Mouse (Mus musculus) liver, embryonic 16.5 days (tissue): ENCODE data around the gene Fam187b. TPM values are rescaled to one million over a fixed set of nuclear protein-coding genes. Genes with fewer than 3 reads are reported as not detected.
A peak's percentile ranks its signal among the peaks of the same experiment; 100 is the strongest.

Experiments used
- ATAC-seq: fragments of 200-750 bp; cut with Nextera tagmentation; 2 replicates; pipeline ENCODE4 v1.8.0; 2017; ENCODE audit warnings: low read depth, mild to moderate bottlenecking, moderate number of reproducible peaks, moderate library complexity
- H3K27ac ChIP-seq: fragments of 300-500 bp; sonication (generic); 2 replicates; pipeline ENCODE4 v1.5.1; 2014; ENCODE audit warnings: mild to moderate bottlenecking, low read length
- H3K27me3 ChIP-seq: fragments of 300-500 bp; sonication (generic); 2 replicates; pipeline ENCODE4 v1.6.1; 2014; ENCODE audit warnings: low read depth, low read length, mixed read lengths; ENCODE audit not compliant: control insufficient read depth, insufficient read depth
- H3K36me3 ChIP-seq: fragments of 300-500 bp; sonication (generic); 2 replicates; pipeline ENCODE4 v1.6.1; 2014; ENCODE audit warnings: mild to moderate bottlenecking; ENCODE audit not compliant: control insufficient read depth, insufficient read depth
- H3K4me1 ChIP-seq: fragments of 300-500 bp; sonication (generic); 2 replicates; pipeline ENCODE4 v1.6.1; 2014; ENCODE audit warnings: low read depth, low read length, mixed read lengths; ENCODE audit not compliant: control insufficient read depth
- H3K4me2 ChIP-seq: fragments of 300-500 bp; sonication (generic); 2 replicates; pipeline ENCODE4 v1.6.1; 2014; ENCODE audit warnings: low read depth, low read length, mixed read lengths
- H3K4me3 ChIP-seq: fragments of 300-500 bp; sonication (generic); 2 replicates; pipeline ENCODE4 v1.5.1; 2014; ENCODE audit warnings: low read depth, mild to moderate bottlenecking, low read length
- H3K9ac ChIP-seq: fragments of 300-500 bp; sonication (generic); 2 replicates; pipeline ENCODE4 v1.6.1; 2014; ENCODE audit warnings: low read depth, low read length
- H3K9me3 ChIP-seq: fragments of 300-500 bp; sonication (generic); replicated peaks from 2 replicates; pipeline ENCODE4 v1.6.1; 2016; ENCODE audit warnings: low read length; ENCODE audit not compliant: control insufficient read depth
- WGBS: fragments of 180-500 bp; shearing (Covaris S2); extraction: QIAGEN DNeasy Blood & Tissue Kit; methylation state at CpG from one replicate; pipeline ENCODE4 v1.1.7; 2014; ENCODE audit not compliant: insufficient replicate concordance; 5-methylcytosine and 5-hydroxymethylcytosine counted together
- polyA plus RNA-seq: library from polyadenylated mRNA; unstranded; fragments of >200 nt; fragmentation: Nextera tagmentation; extraction: Ambion mirVana; gene quantifications from 2 replicates; pipeline ENCODE4 v1.2.1, GENCODE M21; 2015

Fam187b gene
- polyA plus RNA-seq, 1 experiment from 2014 or later = 3.8 TPM

DNA sequence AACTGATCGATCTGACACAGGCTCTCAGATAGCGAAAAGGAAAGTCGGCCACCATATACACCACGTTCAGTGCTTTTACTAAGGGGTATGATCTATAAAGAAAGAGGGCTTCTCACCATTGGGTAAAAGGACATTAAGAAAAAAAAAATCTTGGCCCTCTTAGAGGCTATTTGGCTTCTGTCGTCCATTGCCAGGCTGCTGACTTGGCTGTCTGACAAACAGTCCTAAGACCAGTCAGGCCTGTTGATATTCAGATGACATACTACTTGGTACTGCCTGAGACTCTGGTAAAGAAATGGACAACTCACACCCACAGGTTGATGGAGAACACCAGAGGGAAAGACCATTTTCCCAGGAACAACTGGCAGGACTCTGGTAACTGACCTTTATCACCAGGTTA lies 39.4 kb downstream of the Fam187b start:
- Histone ChIP-seq H3K4me2 (no peak overlapping the region), H3K9ac (no peak overlapping the region), H3K4me3 (no peak overlapping the region), H3K27me3 (no peaks in the 10 kb centered on the region), H3K36me3 (no peaks in the 10 kb centered on the region), H3K9me3 (no peaks in the 10 kb centered on the region), H3K27ac (no peak overlapping the region), H3K4me1 (no peaks in the 10 kb centered on the region; the same call in 1 of the 2 replicates)
- 62% methylated on average over 5 of the region's 5 CpGs for WGBS
- ATAC-seq = no peak

DNA sequence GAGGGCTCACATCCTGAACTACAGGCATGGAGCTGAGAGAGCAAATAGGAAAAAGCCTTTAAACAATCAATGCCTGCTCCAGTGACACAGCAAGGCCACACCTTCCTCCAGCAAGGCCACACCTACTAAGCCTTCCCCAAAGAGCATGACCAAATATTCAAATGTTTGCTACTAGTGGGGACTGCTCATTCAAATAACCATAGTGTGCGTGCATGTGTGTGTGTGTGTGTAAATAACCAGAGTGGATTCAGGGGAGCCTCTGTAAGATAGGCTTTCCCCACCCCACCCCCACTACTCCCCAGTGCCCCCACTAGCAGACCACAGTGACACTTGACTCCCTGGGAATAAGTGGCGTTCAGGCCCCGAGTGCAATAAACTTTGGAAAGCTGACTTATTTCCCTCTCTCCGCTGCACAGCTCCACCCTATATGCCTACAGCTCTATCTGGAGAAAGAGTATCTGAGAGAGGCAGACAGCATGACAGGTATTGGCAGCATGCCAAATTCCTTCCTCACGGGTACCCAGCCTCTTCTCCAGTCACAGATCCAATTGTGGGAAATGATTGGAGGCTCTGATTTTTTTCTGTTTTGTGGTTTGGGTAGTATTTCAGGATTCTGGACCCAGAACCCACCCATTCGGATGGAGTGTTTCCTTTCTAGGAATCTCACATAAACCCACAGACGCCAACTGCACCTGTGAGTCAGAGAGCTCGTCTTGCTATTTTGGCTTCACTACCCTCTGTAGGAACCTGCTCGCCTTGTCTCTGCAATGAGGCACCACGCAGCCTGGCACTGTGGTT lies 43.7 kb downstream of the Fam187b start:
- Histone ChIP-seq H3K9ac (no peak overlapping the region), H3K4me3 (no peak overlapping the region), H3K36me3 (no peaks in the 10 kb centered on the region), H3K4me2 (no peak overlapping the region), H3K9me3 (no peaks in the 10 kb centered on the region), H3K27ac (no peak overlapping the region), H3K4me1 (no peaks in the 10 kb centered on the region; the same call in 1 of the 2 replicates), H3K27me3 (no peaks in the 10 kb centered on the region)
- WGBS = 36% methylated on average over 10 of the region's 10 CpGs
- ATAC-seq = peak; percentile 19; the same call in 1 of the 2 replicates

DNA sequence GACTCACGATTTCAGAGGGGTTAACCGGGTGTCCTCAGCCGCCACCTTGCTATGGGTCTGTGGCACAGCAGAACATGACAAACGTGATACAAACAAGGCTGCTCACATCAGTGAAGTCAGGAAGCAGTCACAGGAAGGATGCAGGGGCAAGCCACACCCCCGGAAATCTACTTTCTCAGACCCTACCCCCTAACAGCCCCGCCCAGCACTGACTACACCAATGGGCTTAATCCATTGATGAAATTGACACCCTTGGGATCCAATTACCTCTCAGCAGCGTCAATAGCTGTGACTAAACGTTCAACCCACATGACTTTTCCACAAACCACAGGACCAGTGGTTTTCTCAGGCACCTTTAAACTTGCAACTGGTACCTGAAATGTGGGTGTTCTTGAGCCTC lies 55.0 kb downstream of the Fam187b start:
- Histone ChIP-seq H3K4me2 (no peak overlapping the region), H3K4me1 (no peaks in the 10 kb centered on the region; the same call in 1 of the 2 replicates), H3K9me3 (no peaks in the 10 kb centered on the region), H3K27me3 (no peaks in the 10 kb centered on the region), H3K36me3 (no peaks in the 10 kb centered on the region), H3K4me3 (no peak overlapping the region), H3K27ac (no peak overlapping the region), H3K9ac (no peak overlapping the region)
- ATAC-seq = no peak
- 50% methylated on average over 8 of the region's 8 CpGs for WGBS

DNA sequence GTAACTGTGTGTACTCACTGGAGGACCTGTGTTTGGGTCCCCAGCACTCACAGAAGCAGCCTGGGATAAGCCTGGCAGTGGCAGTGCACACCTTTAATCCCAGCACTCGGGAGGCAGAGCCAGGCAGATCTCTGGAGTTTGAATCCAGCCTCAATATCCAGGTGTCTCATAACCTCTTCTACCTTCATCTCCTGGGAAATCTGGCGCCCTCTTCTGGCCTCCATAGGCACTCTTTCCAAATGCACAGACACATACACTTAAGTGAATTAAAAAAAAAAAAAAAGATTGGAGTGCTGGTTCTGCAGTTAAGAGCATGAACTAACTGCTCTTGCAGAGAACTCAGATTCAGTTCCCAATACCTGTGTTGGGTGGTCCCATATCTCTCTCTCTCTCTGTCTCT lies 57.1 kb downstream of the Fam187b start:
- no peaks in the 10 kb centered on the region for H3K9me3 ChIP-seq
- H3K27me3 ChIP-seq = no peaks in the 10 kb centered on the region
- WGBS = 64% methylated on average over 2 of the region's 2 CpGs
- ATAC-seq = no peak
- H3K4me3 ChIP-seq = no peak overlapping the region
- peaks cover 4% of the 10 kb centered on the region; the same call in 1 of the 2 replicates for H3K4me1 ChIP-seq
- H3K36me3 ChIP-seq = no peaks in the 10 kb centered on the region
- no peak overlapping the region for H3K4me2 ChIP-seq
- no peak overlapping the region for H3K9ac ChIP-seq
- H3K27ac ChIP-seq = no peak overlapping the region

- H3K4me2 ChIP-seq = no peak overlapping the region
- no peak overlapping the region for H3K27ac ChIP-seq
- H3K9ac ChIP-seq = no peak overlapping the region; the same call in 1 of the 2 replicates
- H3K36me3 ChIP-seq = no peaks in the 10 kb centered on the region
- no peak overlapping the region for H3K4me3 ChIP-seq
- 0 out of 2 replicates have a peak, but pooled peaks have one; percentile 19 for ATAC-seq
- no peaks in the 10 kb centered on the region for H3K9me3 ChIP-seq
- peaks cover 4% of the 10 kb centered on the region; the same call in 1 of the 2 replicates for H3K4me1 ChIP-seq
- no peaks in the 10 kb centered on the region for H3K27me3 ChIP-seq
- 35% methylated on average over 7 of the region's 7 CpGs for WGBS
Observed at GRCm38 (mm10) chr7:31031731-31032130, 58.1 kb downstream of the Fam187b start.

- no peaks in the 10 kb centered on the region for H3K36me3 ChIP-seq
- H3K27me3 ChIP-seq = no peaks in the 10 kb centered on the region
- ATAC-seq = peak; percentile 41; the same call in 1 of the 2 replicates
- H3K9me3 ChIP-seq = no peaks in the 10 kb centered on the region
- peaks cover 4% of the 10 kb centered on the region; the same call in 1 of the 2 replicates for H3K4me1 ChIP-seq
- WGBS = 33% methylated on average over 9 of the region's 9 CpGs
- peak overlapping the region; percentile 50; the same call in 1 of the 2 replicates for H3K27ac ChIP-seq
- no peak overlapping the region for H3K4me2 ChIP-seq
- no peak overlapping the region for H3K4me3 ChIP-seq
- H3K9ac ChIP-seq = no peak overlapping the region
Observed at GRCm38 (mm10) chr7:31033409-31034165, 60.0 kb downstream of the Fam187b start.

DNA sequence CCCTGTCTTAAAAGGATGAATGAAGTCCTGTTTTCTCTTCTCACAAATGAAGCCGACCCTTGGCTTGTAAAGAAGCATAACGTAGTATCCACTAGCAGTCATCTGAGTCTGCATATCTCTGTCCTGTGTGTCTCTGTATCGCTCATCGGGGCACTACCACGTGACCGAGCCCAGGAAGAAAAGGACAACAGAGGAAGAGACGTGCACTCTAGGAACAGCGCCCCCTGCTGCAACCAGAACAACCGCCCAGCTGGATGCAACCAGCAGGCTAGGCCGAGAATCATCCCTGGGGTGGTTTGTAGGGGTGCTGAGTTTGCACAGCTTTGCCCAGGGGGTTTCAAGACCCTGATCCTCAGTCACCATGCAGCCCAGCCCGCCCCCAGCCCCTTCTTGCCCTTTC lies 61.2 kb downstream of the Fam187b start:
- no peaks in the 10 kb centered on the region for H3K36me3 ChIP-seq
- H3K27ac ChIP-seq = no peak overlapping the region
- no peak for ATAC-seq
- no peaks in the 10 kb centered on the region for H3K27me3 ChIP-seq
- no peaks in the 10 kb centered on the region for H3K9me3 ChIP-seq
- H3K4me3 ChIP-seq = no peak overlapping the region
- H3K9ac ChIP-seq = no peak overlapping the region
- peaks cover 4% of the 10 kb centered on the region; the same call in 1 of the 2 replicates for H3K4me1 ChIP-seq
- 39% methylated on average over 11 of the region's 11 CpGs for WGBS
- H3K4me2 ChIP-seq = no peak overlapping the region

DNA sequence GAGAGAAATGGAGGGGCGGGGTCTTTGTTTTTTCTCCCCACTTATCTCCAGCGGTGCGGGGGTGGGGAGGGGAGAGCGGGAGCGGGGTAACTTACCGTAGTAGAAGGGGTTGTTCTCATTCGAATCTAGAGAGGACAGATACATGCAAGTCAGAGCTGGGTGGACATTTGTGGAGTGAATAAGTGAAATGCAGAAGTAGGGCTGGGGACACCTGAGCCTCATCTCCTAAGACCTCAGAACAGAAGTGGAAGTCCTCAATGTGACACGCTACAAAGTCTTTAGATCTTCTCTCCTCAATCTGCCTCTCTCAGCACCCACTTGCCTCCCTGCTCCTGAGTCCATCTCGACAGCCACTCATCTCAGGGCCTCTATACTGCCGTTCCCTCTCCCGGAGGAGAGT lies 61.7 kb downstream of the Fam187b start:
- no peaks in the 10 kb centered on the region for H3K36me3 ChIP-seq
- no peaks in the 10 kb centered on the region for H3K27me3 ChIP-seq
- no peak overlapping the region for H3K27ac ChIP-seq
- H3K4me2 ChIP-seq = no peak overlapping the region
- H3K9ac ChIP-seq = no peak overlapping the region
- no peak overlapping the region for H3K4me3 ChIP-seq
- H3K9me3 ChIP-seq = no peaks in the 10 kb centered on the region
- peaks cover 4% of the 10 kb centered on the region; the same call in 1 of the 2 replicates for H3K4me1 ChIP-seq
- WGBS = 66% methylated on average over 11 of the region's 11 CpGs
- no peak for ATAC-seq

DNA sequence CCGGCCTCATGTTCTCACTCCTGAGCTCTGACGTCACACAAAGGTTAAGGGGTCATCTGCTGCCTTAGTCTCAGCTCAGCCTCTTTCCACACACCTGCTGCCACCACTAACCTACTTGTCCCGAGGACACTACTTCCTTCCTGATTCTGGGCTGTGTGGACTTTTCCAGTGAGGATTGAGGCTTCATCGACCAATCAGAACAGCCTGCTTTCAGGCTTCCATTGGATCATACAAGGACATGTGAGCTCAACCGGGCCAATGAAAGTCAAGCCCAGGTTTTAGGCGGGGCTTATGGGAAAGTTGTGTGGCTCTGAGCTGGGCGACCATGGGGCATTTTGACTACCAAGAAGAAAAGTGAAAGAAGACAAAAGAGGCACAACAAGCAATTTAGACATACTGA lies 63.3 kb downstream of the Fam187b start:
- Histone ChIP-seq H3K27ac (no peak overlapping the region), H3K27me3 (peaks cover 5% of the 10 kb centered on the region), H3K9me3 (no peaks in the 10 kb centered on the region), H3K4me3 (no peak overlapping the region), H3K4me2 (no peak overlapping the region), H3K36me3 (no peaks in the 10 kb centered on the region), H3K4me1 (peaks cover 4% of the 10 kb centered on the region; the same call in 1 of the 2 replicates), H3K9ac (no peak overlapping the region)
- WGBS = 54% methylated on average over 7 of the region's 7 CpGs
- no peak for ATAC-seq
